Mouse (Mus musculus) liver, adult 2 months (tissue): ENCODE data around the gene Enho. TPM values are rescaled to one million over a fixed set of nuclear protein-coding genes. Genes with fewer than 3 reads are reported as not detected.

ENCODE experiments used
- DNase-seq: peaks from one replicate; pipeline ENCODE4 v3.0.0-alpha.2; 2011; ENCODE audit warnings: low read depth, low spot score; ENCODE audit errors: extremely low read depth
- H3K27ac ChIP-seq: fragments of 200-500 bp; replicated peaks from 2 replicates; pipeline ENCODE4 v1.5.1; 2012; ENCODE audit warnings: low read depth, mild to moderate bottlenecking, control low read depth, inconsistent platforms, low read length; ENCODE audit not compliant: insufficient read depth
- H3K27me3 ChIP-seq: fragments of 200-500 bp; 2 replicates; pipeline ENCODE4 v1.6.1; 2012; ENCODE audit warnings: mild to moderate bottlenecking, moderate library complexity, low read length, inconsistent platforms; ENCODE audit not compliant: control insufficient read depth, insufficient read depth
- H3K36me3 ChIP-seq: fragments of 200-500 bp; 2 replicates; pipeline ENCODE4 v1.6.1; 2012; ENCODE audit warnings: low read length, inconsistent platforms; ENCODE audit not compliant: control insufficient read depth, insufficient read depth
- H3K4me1 ChIP-seq: fragments of 200-500 bp; 2 replicates; pipeline ENCODE4 v1.6.1; 2011; ENCODE audit warnings: low read length; ENCODE audit not compliant: control insufficient read depth, insufficient read depth
- H3K4me3 ChIP-seq: fragments of 200-500 bp; 2 replicates; pipeline ENCODE4 v1.5.1; 2011; ENCODE audit warnings: low read depth, mild to moderate bottlenecking, control low read depth, low read length, moderate library complexity; ENCODE audit not compliant: insufficient read depth
- H3K79me2 ChIP-seq: fragments of 200-500 bp; 2 replicates; pipeline ENCODE4 v1.6.1; 2012; ENCODE audit warnings: inconsistent platforms, mild to moderate bottlenecking, low read length, moderate library complexity; ENCODE audit not compliant: control insufficient read depth, insufficient read depth
- H3K9ac ChIP-seq: fragments of 200-500 bp; 2 replicates; pipeline ENCODE4 v1.6.1; 2012; ENCODE audit warnings: low read depth, mild to moderate bottlenecking, control low read depth, inconsistent platforms, low read length
- CTCF ChIP-seq: fragments of 200-500 bp; IDR thresholded peaks from 2 replicates; pipeline ENCODE4 v1.5.1; 2011; ENCODE audit warnings: low read depth, low read length, control low read depth
- POLR2A ChIP-seq: fragments of 200-500 bp; IDR thresholded peaks from 2 replicates; pipeline ENCODE4 v1.6.1; 2011; ENCODE audit warnings: low read length, control low read depth; ENCODE audit not compliant: insufficient read depth; ENCODE audit errors: extremely low read depth
- WGBS: fragments of 180-500 bp; shearing (Covaris S2); methylation state at CpG from one replicate; pipeline ENCODE4 v1.1.7; 2018; 5-methylcytosine and 5-hydroxymethylcytosine counted together
- polyA plus RNA-seq: library from polyadenylated mRNA; depleted of rRNA; stranded (reverse); fragments of >200 nt; gene quantifications from 2 replicates; pipeline ENCODE4 v1.2.3, GENCODE M21; 2012
- total RNA-seq: library from RNA; depleted of rRNA; stranded (reverse); fragments of >200 nt; gene quantifications from 2 replicates; pipeline ENCODE4 v1.2.3, GENCODE M21; 2014

Enho gene
- total and polyA plus RNA-seq, 2 experiments, result 26.4 to 114 TPM

GRCm38 (mm10) chr4:41638186-41638731 lies 1.9 kb downstream of the Enho start:
- TF ChIP-seq POLR2A (no peak), CTCF (no peak)
- Histone ChIP-seq H3K36me3 (no peaks in the 10 kb centered on the region), H3K9ac (peak overlapping the region; percentile 23; the same call in 1 of the 2 replicates), H3K27ac (peak overlapping the region; percentile 49), H3K27me3 (no peaks in the 10 kb centered on the region), H3K4me1 (peaks cover 26% of the 10 kb centered on the region), H3K79me2 (no peaks in the 10 kb centered on the region), H3K4me3 (no peak overlapping the region)
- peak; percentile 24 for DNase-seq
- WGBS, result 50% methylated on average over 10 of the region's 10 CpGs

- H3K36me3 ChIP-seq, result no peaks in the 10 kb centered on the region
- H3K4me1 ChIP-seq, result peaks cover 26% of the 10 kb centered on the region
- peak overlapping the region; percentile 14; the same call in 1 of the 2 replicates for H3K9ac ChIP-seq
- peak; percentile 65 for DNase-seq
- peak overlapping the region; percentile 57 for H3K27ac ChIP-seq
- no peaks in the 10 kb centered on the region for H3K27me3 ChIP-seq
- WGBS, result 42% methylated on average over 10 of the region's 10 CpGs
- no peak overlapping the region for H3K4me3 ChIP-seq
- TF ChIP-seq CTCF (no peak), POLR2A (no peak)
- H3K79me2 ChIP-seq, result no peaks in the 10 kb centered on the region
Measured at GRCm38 (mm10) chr4:41636882-41637635, 3.1 kb downstream of the Enho start.

- no peak for TF ChIP-seq CTCF
- Histone ChIP-seq H3K4me1 (peaks cover 26% of the 10 kb centered on the region), H3K36me3 (no peaks in the 10 kb centered on the region), H3K4me3 (no peak overlapping the region), H3K9ac (no peak overlapping the region), H3K27ac (no peak overlapping the region; the same call in 1 of the 2 replicates), H3K79me2 (no peaks in the 10 kb centered on the region), H3K27me3 (no peaks in the 10 kb centered on the region)
- DNase-seq, result no peak
- WGBS, result 64% methylated on average over 7 of the region's 7 CpGs
Measured at GRCm38 (mm10) chr4:41636366-41636765, 3.8 kb downstream of the Enho start.

- H3K9ac ChIP-seq, result no peak overlapping the region
- TF ChIP-seq POLR2A (no peak), CTCF (no peak)
- H3K36me3 ChIP-seq, result no peaks in the 10 kb centered on the region
- H3K27ac ChIP-seq, result no peak overlapping the region
- peaks cover 29% of the 10 kb centered on the region for H3K4me1 ChIP-seq
- DNase-seq, result no peak
- 93% methylated on average over 2 of the region's 2 CpGs for WGBS
- H3K4me3 ChIP-seq, result no peak overlapping the region
- no peaks in the 10 kb centered on the region for H3K27me3 ChIP-seq
- no peaks in the 10 kb centered on the region for H3K79me2 ChIP-seq
Measured at GRCm38 (mm10) chr4:41635906-41636305, 4.2 kb downstream of the Enho start.

GRCm38 (mm10) chr4:41635224-41635623 lies 4.9 kb downstream of the Enho start:
- Histone ChIP-seq H3K79me2 (no peaks in the 10 kb centered on the region), H3K4me1 (peaks cover 33% of the 10 kb centered on the region), H3K27me3 (no peaks in the 10 kb centered on the region), H3K27ac (no peak overlapping the region), H3K9ac (no peak overlapping the region), H3K36me3 (no peaks in the 10 kb centered on the region), H3K4me3 (no peak overlapping the region)
- no peak for DNase-seq
- WGBS, result 88% methylated on average over 8 of the region's 8 CpGs
- TF ChIP-seq POLR2A (no peak), CTCF (no peak)

GRCm38 (mm10) chr4:41634631-41635030 lies 5.5 kb downstream of the Enho start:
- H3K4me1 ChIP-seq, result peaks cover 38% of the 10 kb centered on the region
- no peak for TF ChIP-seq CTCF
- no peak for TF ChIP-seq POLR2A

More at GRCm38 (mm10) chr4:41634631-41635030, 5.5 kb downstream of the Enho start:
- WGBS, result 96% methylated on average over 8 of the region's 8 CpGs
- no peaks in the 10 kb centered on the region for H3K27me3 ChIP-seq
- H3K36me3 ChIP-seq, result no peaks in the 10 kb centered on the region
- H3K79me2 ChIP-seq, result no peaks in the 10 kb centered on the region
- DNase-seq, result no peak
- no peak overlapping the region for H3K27ac ChIP-seq
- H3K4me3 ChIP-seq, result no peak overlapping the region
- no peak overlapping the region for H3K9ac ChIP-seq
